In genomic region chr6:18934362-18934761, GRCm38 (mm10) we compare ENCODE assay signal across 22 mouse cellular contexts.
DNase-seq lines count a peak whose midpoint lies in the region; ATAC-seq lines count a peak whose summit lies in the region.
"Had no signal": no experiment of that assay in that cellular context is flagged by ENCODE, and none has a peak within 500 bp of the region (broad histone marks: within the 10 kb centered on the region; RNA-seq: fewer than 3 reads in every experiment).

No protein-coding gene starts in this region.

- WGBS in kidney, embryonic 14.5 days, result 21% methylated on average over 7 of the region's 7 CpGs
- 86% methylated on average over 7 of the region's 7 CpGs for whole genome bisulfite sequencing in midbrain, embryonic 11.5 days
- 61% methylated on average over 7 of the region's 7 CpGs for WGBS in midbrain, embryonic 15.5 days

- H3K27ac ChIP-seq in kidney, embryonic 14.5 days (ENCODE audit: low read depth, low read length), result no peak overlapping the region
- H3K27ac ChIP-seq in midbrain, embryonic 11.5 days (ENCODE audit: low read depth, low read length), result no peak overlapping the region
- H3K27ac ChIP-seq in midbrain, embryonic 15.5 days, result no peak overlapping the region
- H3K27ac ChIP-seq: embryonic facial prominence, embryonic 15.5 days; forebrain, embryonic 10.5 days; hindbrain, embryonic 13.5 days; intestine, embryonic 15.5 days; stomach, embryonic 15.5 days had no signal

- peak; percentile 66; the same call in 1 of the 2 replicates for ATAC-seq in kidney, embryonic 14.5 days (ENCODE audit: low FRiP score, low TSS enrichment)
- ATAC-seq in midbrain, embryonic 11.5 days (ENCODE audit: low FRiP score), result 0 out of 2 replicates have a peak, but pooled peaks have one; percentile 19
- ATAC-seq in midbrain, embryonic 15.5 days (replicated peaks), result no peak; the same call in 1 of the 2 replicates
- ATAC-seq: intestine, embryonic 15.5 days; liver, postnatal 0 days had no signal

- no peaks in the 10 kb centered on the region for H3K4me1 ChIP-seq in kidney, embryonic 14.5 days (ENCODE audit: control insufficient read depth, insufficient read depth, low read length)
- H3K4me1 ChIP-seq in midbrain, embryonic 11.5 days (ENCODE audit: control insufficient read depth, insufficient read depth, low read length), result no peaks in the 10 kb centered on the region
- H3K4me1 ChIP-seq in midbrain, embryonic 15.5 days, result no peaks in the 10 kb centered on the region
- H3K4me1 ChIP-seq: embryonic facial prominence, embryonic 15.5 days; forebrain, embryonic 10.5 days; hindbrain, embryonic 13.5 days; intestine, embryonic 15.5 days; megakaryocyte, embryonic 14.5 days; stomach, embryonic 15.5 days had no signal

- intact Hi-C loops in left cerebral cortex, postnatal 25 days (cut with DNase I), result no loop called here

- no peaks in the 10 kb centered on the region for H3K9me3 ChIP-seq in kidney, embryonic 14.5 days (ENCODE audit: control insufficient read depth, low read length)
- no peaks in the 10 kb centered on the region for H3K9me3 ChIP-seq in midbrain, embryonic 11.5 days (ENCODE audit: control insufficient read depth, low read length)
- no peaks in the 10 kb centered on the region for H3K9me3 ChIP-seq in midbrain, embryonic 15.5 days
- H3K9me3 ChIP-seq: embryonic facial prominence, embryonic 15.5 days; forebrain, embryonic 10.5 days; hindbrain, embryonic 13.5 days; intestine, embryonic 15.5 days; megakaryocyte, embryonic 14.5 days; stomach, embryonic 15.5 days had no signal

- H3K4me3 ChIP-seq in kidney, embryonic 14.5 days (ENCODE audit: low read length), result no peak overlapping the region
- H3K4me3 ChIP-seq in midbrain, embryonic 11.5 days (ENCODE audit: low read depth, low read length), result no peak overlapping the region
- no peak overlapping the region for H3K4me3 ChIP-seq in midbrain, embryonic 15.5 days
- H3K4me3 ChIP-seq: embryonic facial prominence, embryonic 15.5 days; forebrain, embryonic 10.5 days; hindbrain, embryonic 13.5 days; intestine, embryonic 15.5 days; megakaryocyte, embryonic 14.5 days; stomach, embryonic 15.5 days had no signal

- H3K27me3 ChIP-seq in kidney, embryonic 14.5 days (ENCODE audit: control insufficient read depth, insufficient read depth, low read length), result no peaks in the 10 kb centered on the region
- H3K27me3 ChIP-seq in midbrain, embryonic 11.5 days (ENCODE audit: control insufficient read depth, insufficient read depth, low read length), result no peaks in the 10 kb centered on the region
- H3K27me3 ChIP-seq in midbrain, embryonic 15.5 days (replicated peaks), result no peaks in the 10 kb centered on the region
- H3K27me3 ChIP-seq: embryonic facial prominence, embryonic 15.5 days; hindbrain, embryonic 13.5 days; intestine, embryonic 15.5 days; megakaryocyte, embryonic 14.5 days; stomach, embryonic 15.5 days had no signal

- no peak overlapping the region for H3K4me2 ChIP-seq in kidney, embryonic 14.5 days (replicated peaks; ENCODE audit: low read depth, low read length)
- H3K4me2 ChIP-seq in midbrain, embryonic 11.5 days, result no peak overlapping the region
- no peak overlapping the region for H3K4me2 ChIP-seq in midbrain, embryonic 15.5 days
- H3K4me2 ChIP-seq: embryonic facial prominence, embryonic 15.5 days; heart, embryonic 11.5 days; hindbrain, embryonic 13.5 days; intestine, embryonic 15.5 days; stomach, embryonic 15.5 days had no signal

- DNase-seq in kidney, adult 9 months, result no peak
- DNase-seq in midbrain, embryonic 11.5 days (ENCODE audit: low spot score, missing footprints), result no peak
- peak; percentile 56 for DNase-seq in adrenal gland, postnatal 14 days
- DNase-seq in forelimb bud, embryonic 11.5 days (ENCODE audit: low read depth, low spot score), result peak; percentile 28
- no peak for DNase-seq in left cerebral cortex, postnatal 25 days (ENCODE audit: low spot score in 2 of 2)
- DNase-seq: cerebellum, adult 2 months; gastrocnemius, postnatal 25 days; heart, postnatal 14 days; layer of hippocampus, adult 9-11 months; liver; liver, postnatal 0 days; lung, postnatal 14 days; right cerebral cortex, postnatal 14 days had no signal

- no peak overlapping the region for H3K9ac ChIP-seq in kidney, embryonic 14.5 days (ENCODE audit: low read depth, low read length)
- no peak overlapping the region for H3K9ac ChIP-seq in midbrain, embryonic 11.5 days (ENCODE audit: low read length)
- H3K9ac ChIP-seq in midbrain, embryonic 15.5 days, result no peak overlapping the region
- H3K9ac ChIP-seq: embryonic facial prominence, embryonic 15.5 days; hindbrain, embryonic 13.5 days; intestine, embryonic 15.5 days; liver, postnatal 0 days; stomach, embryonic 15.5 days had no signal

- no peaks in the 10 kb centered on the region for H3K36me3 ChIP-seq in kidney, embryonic 14.5 days (ENCODE audit: control insufficient read depth, insufficient read depth, low read length)
- no peaks in the 10 kb centered on the region for H3K36me3 ChIP-seq in midbrain, embryonic 11.5 days (ENCODE audit: control insufficient read depth, insufficient read depth, low read length)
- H3K36me3 ChIP-seq in midbrain, embryonic 15.5 days (replicated peaks), result no peaks in the 10 kb centered on the region
- H3K36me3 ChIP-seq: embryonic facial prominence, embryonic 15.5 days; forebrain, embryonic 10.5 days; hindbrain, embryonic 13.5 days; intestine, embryonic 15.5 days; stomach, embryonic 15.5 days had no signal

Comparison
In these comparisons a context has a peak if more than half of its experiments do, and no peak if none do; other contexts are left out.
1. DNase-seq: peak in adrenal gland, postnatal 14 days (single experiment) and forelimb bud, embryonic 11.5 days (single experiment); none in kidney, adult 9 months (single experiment), midbrain, embryonic 11.5 days (single experiment) and left cerebral cortex, postnatal 25 days (0 of 2).